Mouse (Mus musculus) kidney, postnatal 10 days (tissue): ENCODE measurements around the gene Cep19.
A peak's percentile ranks its signal among the peaks of the same experiment; 100 is the strongest.

Experiments used
- DNase-seq: peaks from one replicate; pipeline ENCODE4 v3.0.0; 2021; ENCODE audit warnings: mixed read lengths

Cep19 gene

GRCm38 (mm10) chr16:32153976-32154375 lies 54.4 kb downstream of the Cep19 start:
- no peak for DNase-seq

GRCm38 (mm10) chr16:32154437-32154836 lies 54.8 kb downstream of the Cep19 start:
- DNase-seq = peak; percentile 37

- no peak for DNase-seq
Measured at GRCm38 (mm10) chr16:32156719-32157118, 57.1 kb downstream of the Cep19 start.

GRCm38 (mm10) chr16:32157369-32157768 lies 57.8 kb downstream of the Cep19 start:
- no peak for DNase-seq
